Mouse (Mus musculus): ENCODE data around the gene Wdr81.
"Not testable (repeated sequence)": the region's sequence is repeated elsewhere in the genome, so short reads cannot be mapped to it uniquely, and the experiment has no call there.

Wdr81 gene

GRCm38 (mm10) chr11:75460844-75461742, 6.6 kb upstream of the Wdr81 start, which contains the start of gene Tlcd2:
Gene Tlcd2, plus strand, starts transcription at chr11:75461715.
- DNase-seq (ENCODE audit: low spot score) = peak; percentile 98

GRCm38 (mm10) chr11:75460103-75460843, 5.8 kb upstream of the Wdr81 start:
- DNase-seq (ENCODE audit: low spot score) = peak; percentile 92

- DNase-seq (ENCODE audit: low spot score) = no peak
Measured at GRCm38 (mm10) chr11:75459751-75460102, 5.2 kb upstream of the Wdr81 start.

- DNase-seq (ENCODE audit: low spot score) = peak; percentile 41
Measured at GRCm38 (mm10) chr11:75459141-75459711, 4.7 kb upstream of the Wdr81 start.

GRCm38 (mm10) chr11:75458628-75459041, 4.1 kb upstream of the Wdr81 start:
- peak; percentile 35 for DNase-seq (ENCODE audit: low spot score)

- peak; percentile 55 for DNase-seq (ENCODE audit: low spot score)
Measured at GRCm38 (mm10) chr11:75458169-75458568, 3.7 kb upstream of the Wdr81 start.

- DNase-seq (ENCODE audit: low spot score) = no peak
Measured at GRCm38 (mm10) chr11:75456440-75456871, 1.9 kb upstream of the Wdr81 start.

GRCm38 (mm10) chr11:75455971-75456370, 1.5 kb upstream of the Wdr81 start:
- DNase-seq (ENCODE audit: low spot score) = not testable (repeated sequence)

- no peak for DNase-seq (ENCODE audit: low spot score)
Measured at GRCm38 (mm10) chr11:75455041-75455736, 672 bp upstream of the Wdr81 start.

GRCm38 (mm10) chr11:75452812-75453557, 1.5 kb downstream of the Wdr81 start:
- no peak for DNase-seq (ENCODE audit: low spot score)

- DNase-seq (ENCODE audit: low spot score) = no peak
Measured at GRCm38 (mm10) chr11:75452081-75452480, 2.4 kb downstream of the Wdr81 start.

GRCm38 (mm10) chr11:75450936-75451335, 3.6 kb downstream of the Wdr81 start:
- no peak for DNase-seq (ENCODE audit: low spot score)

GRCm38 (mm10) chr11:75450304-75450908, 4.1 kb downstream of the Wdr81 start:
- DNase-seq (ENCODE audit: low spot score) = no peak

GRCm38 (mm10) chr11:75449695-75450094, 4.8 kb downstream of the Wdr81 start:
- DNase-seq (ENCODE audit: low spot score) = no peak

GRCm38 (mm10) chr11:75448575-75448974, 5.9 kb downstream of the Wdr81 start:
- DNase-seq (ENCODE audit: low spot score) = no peak

GRCm38 (mm10) chr11:75443711-75444110, 10.8 kb downstream of the Wdr81 start:
- no peak for DNase-seq (ENCODE audit: low spot score)

- no peak for DNase-seq (ENCODE audit: low spot score)
Measured at GRCm38 (mm10) chr11:75441601-75442000, 12.9 kb downstream of the Wdr81 start.

GRCm38 (mm10) chr11:75441034-75441433, 13.5 kb downstream of the Wdr81 start:
- DNase-seq (ENCODE audit: low spot score) = no peak

- no peak for DNase-seq (ENCODE audit: low spot score)
Measured at GRCm38 (mm10) chr11:75439951-75440350, 14.6 kb downstream of the Wdr81 start.

GRCm38 (mm10) chr11:75439363-75439762, 15.2 kb downstream of the Wdr81 start, which contains the start of gene Serpinf2:
Gene Serpinf2, minus strand, starts transcription at chr11:75439591.
- DNase-seq (ENCODE audit: low spot score) = no peak

- DNase-seq (ENCODE audit: low spot score) = no peak
Measured at GRCm38 (mm10) chr11:75438804-75439203, 15.7 kb downstream of the Wdr81 start.

Measured in testis, postnatal 10 days (tissue).